Mouse (Mus musculus) liver, embryonic 14.5 days (tissue): ENCODE results near the gene Mtfp1.

Source experiments
- CTCF ChIP-seq: IDR thresholded peaks from 2 replicates; pipeline ENCODE4 v1.5.1; 2016; ENCODE audit warnings: antibody characterized with exemption, low read depth, control low read depth
- EP300 ChIP-seq: IDR thresholded peaks from 2 replicates; pipeline ENCODE4 v1.6.1; 2016; ENCODE audit warnings: antibody characterized with exemption, low read depth

GRCm38 (mm10) chr11:4087267-4087666 lies 8.0 kb downstream of the Mtfp1 start:
- TF ChIP-seq EP300 (no peak), CTCF (no peak)
